Mouse (Mus musculus): ENCODE results near the gene Enkur.

DNA sequence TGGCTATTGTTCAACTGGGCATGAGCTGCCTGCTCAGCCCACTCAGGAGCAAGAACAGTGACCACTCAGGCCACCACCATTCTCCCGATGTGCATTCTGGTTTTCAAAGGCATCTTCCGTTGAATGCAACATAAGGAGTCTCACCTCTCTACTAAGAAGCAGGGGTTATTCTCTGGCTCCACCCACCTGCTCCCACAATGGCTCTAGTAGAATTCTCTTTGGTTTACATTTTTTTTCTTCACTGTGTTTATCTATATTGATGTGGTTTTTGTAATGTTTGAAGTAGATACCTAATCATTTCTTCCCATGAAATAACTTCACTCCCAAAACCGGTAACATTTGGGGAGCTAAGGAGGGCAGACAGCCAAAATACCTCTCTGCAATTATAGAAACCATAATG, 48.5 kb upstream of the Enkur start:
- TF ChIP-seq CTCF (IDR thresholded peaks at IDR 0.05; ENCODE audit: extremely low read depth, insufficient read length, insufficient replicate concordance, low read depth, low read length) (no peak), POLR2A (IDR thresholded peaks at IDR 0.05; ENCODE audit: low read depth, low read length) (no peak)
